Mouse (Mus musculus) hindbrain, embryonic 14.5 days (tissue): ENCODE results near the gene Hipk2. TPM values are rescaled to one million over a fixed set of nuclear protein-coding genes. Genes with fewer than 3 reads are reported as not detected.

ENCODE experiments used
- ATAC-seq: fragments of 200-750 bp; cut with Nextera tagmentation; 2 replicates; pipeline ENCODE4 v1.8.0; 2017; ENCODE audit warnings: moderate number of reproducible peaks, mild to moderate bottlenecking, moderate TSS enrichment, moderate library complexity; ENCODE audit not compliant: low FRiP score
- DNase-seq: peaks from one replicate; pipeline ENCODE4 v3.0.0-alpha.2; 2015; ENCODE audit warnings: low spot score
- H3K27ac ChIP-seq: fragments of 300-500 bp; sonication (generic); 2 replicates; pipeline ENCODE4 v1.5.1; 2014; ENCODE audit warnings: mild to moderate bottlenecking, moderate library complexity
- H3K27me3 ChIP-seq: fragments of 300-500 bp; sonication (generic); 2 replicates; pipeline ENCODE4 v1.6.1; 2014; ENCODE audit warnings: mild to moderate bottlenecking, low read length, mixed read lengths; ENCODE audit not compliant: control insufficient read depth, insufficient read depth
- H3K36me3 ChIP-seq: fragments of 300-500 bp; sonication (generic); replicated peaks from 2 replicates; pipeline ENCODE4 v1.6.1; 2014; ENCODE audit not compliant: control insufficient read depth, insufficient read depth
- H3K4me1 ChIP-seq: fragments of 300-500 bp; sonication (generic); replicated peaks from 2 replicates; pipeline ENCODE4 v1.6.1; 2014; ENCODE audit warnings: antibody characterized with exemption, low read length, mixed read lengths; ENCODE audit not compliant: control insufficient read depth, insufficient read depth
- H3K4me2 ChIP-seq: fragments of 300-500 bp; sonication (generic); replicated peaks from 2 replicates; pipeline ENCODE4 v1.6.1; 2014; ENCODE audit warnings: mild to moderate bottlenecking, moderate library complexity
- H3K4me3 ChIP-seq: fragments of 300-500 bp; sonication (generic); replicated peaks from 2 replicates; pipeline ENCODE4 v1.5.1; 2014; ENCODE audit warnings: mild to moderate bottlenecking, low read length
- H3K9ac ChIP-seq: fragments of 300-500 bp; sonication (generic); 2 replicates; pipeline ENCODE4 v1.6.1; 2014
- H3K9me3 ChIP-seq: fragments of 300-500 bp; sonication (generic); 2 replicates; pipeline ENCODE4 v1.6.1; 2016; ENCODE audit warnings: low read length; ENCODE audit not compliant: control insufficient read depth
- WGBS: fragments of 180-500 bp; shearing (Covaris S2); extraction: QIAGEN DNeasy Blood & Tissue Kit; methylation state at CpG from one replicate; pipeline ENCODE4 v1.1.7; 2014; 5-methylcytosine and 5-hydroxymethylcytosine counted together
- polyA plus RNA-seq: library from polyadenylated mRNA; unstranded; fragments of >200 nt; fragmentation: Nextera tagmentation; extraction: Ambion mirVana; gene quantifications from 2 replicates; pipeline ENCODE4 v1.2.1, GENCODE M21; 2014

Hipk2 gene
- polyA plus RNA-seq, 1 experiment from 2014 or later = 36.9 TPM

- no peak for DNase-seq
- Histone ChIP-seq H3K4me1 (no peaks in the 10 kb centered on the region), H3K9ac (no peak overlapping the region), H3K4me3 (no peak overlapping the region), H3K9me3 (no peaks in the 10 kb centered on the region), H3K27me3 (no peaks in the 10 kb centered on the region), H3K27ac (no peak overlapping the region), H3K36me3 (peaks cover 69% of the 10 kb centered on the region), H3K4me2 (no peak overlapping the region)
- 93% methylated on average over 7 of the region's 7 CpGs for WGBS
- ATAC-seq = no peak
These were observed 171.5 kb downstream of the Hipk2 start for GRCm38 (mm10) chr6:38704264-38704984.

GRCm38 (mm10) chr6:38703526-38703925 is 172.4 kb downstream of the Hipk2 start:
- Histone ChIP-seq H3K4me3 (no peak overlapping the region), H3K27me3 (no peaks in the 10 kb centered on the region), H3K36me3 (peaks cover 77% of the 10 kb centered on the region), H3K4me1 (no peaks in the 10 kb centered on the region), H3K27ac (no peak overlapping the region), H3K9me3 (no peaks in the 10 kb centered on the region), H3K9ac (no peak overlapping the region), H3K4me2 (no peak overlapping the region)
- no peak for ATAC-seq
- WGBS = 92% methylated on average over 6 of the region's 6 CpGs
- no peak for DNase-seq

GRCm38 (mm10) chr6:38702810-38703399 is 173.1 kb downstream of the Hipk2 start:
- WGBS = 65% methylated on average over 6 of the region's 6 CpGs
- no peak for DNase-seq
- H3K36me3 ChIP-seq = peaks cover 83% of the 10 kb centered on the region

GRCm38 (mm10) chr6:38701421-38701820 is 174.5 kb downstream of the Hipk2 start:
- no peaks in the 10 kb centered on the region for H3K9me3 ChIP-seq
- H3K27me3 ChIP-seq = no peaks in the 10 kb centered on the region
- no peak overlapping the region for H3K4me2 ChIP-seq
- H3K9ac ChIP-seq = no peak overlapping the region
- H3K4me1 ChIP-seq = no peaks in the 10 kb centered on the region
- H3K36me3 ChIP-seq = peaks cover 80% of the 10 kb centered on the region
- WGBS = 58% methylated on average over 2 of the region's 2 CpGs
- DNase-seq (no peak), ATAC-seq (no peak)
- H3K27ac ChIP-seq = no peak overlapping the region
- H3K4me3 ChIP-seq = no peak overlapping the region

More at GRCm38 (mm10) chr6:38702810-38703399, 173.1 kb downstream of the Hipk2 start:
- no peak for ATAC-seq
- Histone ChIP-seq H3K27me3 (no peaks in the 10 kb centered on the region), H3K9ac (no peak overlapping the region), H3K9me3 (no peaks in the 10 kb centered on the region), H3K4me3 (no peak overlapping the region), H3K4me2 (no peak overlapping the region), H3K4me1 (no peaks in the 10 kb centered on the region), H3K27ac (no peak overlapping the region)

GRCm38 (mm10) chr6:38698233-38698889 is 177.6 kb downstream of the Hipk2 start:
- WGBS = 93% methylated on average over 18 of the region's 18 CpGs
- Histone ChIP-seq H3K36me3 (peaks cover 81% of the 10 kb centered on the region), H3K9me3 (no peaks in the 10 kb centered on the region), H3K27me3 (no peaks in the 10 kb centered on the region), H3K4me3 (no peak overlapping the region), H3K27ac (no peak overlapping the region), H3K9ac (no peak overlapping the region), H3K4me1 (no peaks in the 10 kb centered on the region), H3K4me2 (no peak overlapping the region)
- ATAC-seq (no peak; the same call in 1 of the 2 replicates), DNase-seq (no peak)

- H3K27me3 ChIP-seq = no peaks in the 10 kb centered on the region
- ATAC-seq = no peak
- H3K9me3 ChIP-seq = no peaks in the 10 kb centered on the region
- no peaks in the 10 kb centered on the region for H3K4me1 ChIP-seq
- H3K9ac ChIP-seq = no peak overlapping the region
- no peak overlapping the region for H3K4me3 ChIP-seq
- DNase-seq = no peak
- 64% methylated on average over 9 of the region's 9 CpGs for WGBS
- H3K36me3 ChIP-seq = peaks cover 71% of the 10 kb centered on the region
- H3K4me2 ChIP-seq = no peak overlapping the region
- H3K27ac ChIP-seq = no peak overlapping the region
These were observed 179.4 kb downstream of the Hipk2 start for GRCm38 (mm10) chr6:38696570-38696969.

- Histone ChIP-seq H3K4me3 (no peak overlapping the region), H3K9ac (no peak overlapping the region), H3K36me3 (peaks cover 68% of the 10 kb centered on the region), H3K27ac (no peak overlapping the region), H3K4me2 (no peak overlapping the region), H3K27me3 (no peaks in the 10 kb centered on the region), H3K9me3 (no peaks in the 10 kb centered on the region), H3K4me1 (no peaks in the 10 kb centered on the region)
- ATAC-seq (peak; percentile 70), DNase-seq (peak; percentile 89)
- 31% methylated on average over 9 of the region's 9 CpGs for WGBS
These were observed 180.4 kb downstream of the Hipk2 start for GRCm38 (mm10) chr6:38695380-38696054.

GRCm38 (mm10) chr6:38692556-38692955 is 183.4 kb downstream of the Hipk2 start:
- 95% methylated on average over 6 of the region's 6 CpGs for WGBS
- no peak overlapping the region for H3K27ac ChIP-seq
- H3K9me3 ChIP-seq = no peaks in the 10 kb centered on the region
- H3K9ac ChIP-seq = no peak overlapping the region
- DNase-seq (no peak), ATAC-seq (no peak)
- H3K36me3 ChIP-seq = peaks cover 51% of the 10 kb centered on the region
- no peaks in the 10 kb centered on the region for H3K4me1 ChIP-seq
- no peak overlapping the region for H3K4me2 ChIP-seq
- no peaks in the 10 kb centered on the region for H3K27me3 ChIP-seq
- no peak overlapping the region for H3K4me3 ChIP-seq

- Histone ChIP-seq H3K27ac (no peak overlapping the region), H3K9ac (no peak overlapping the region), H3K9me3 (no peaks in the 10 kb centered on the region), H3K36me3 (peaks cover 37% of the 10 kb centered on the region), H3K4me1 (no peaks in the 10 kb centered on the region), H3K27me3 (no peaks in the 10 kb centered on the region), H3K4me2 (no peak overlapping the region), H3K4me3 (no peak overlapping the region)
- 92% methylated on average over 5 of the region's 5 CpGs for WGBS
- no peak for DNase-seq
- ATAC-seq = no peak
These were observed 184.9 kb downstream of the Hipk2 start for GRCm38 (mm10) chr6:38691052-38691451.
